Mouse (Mus musculus): ENCODE measurements around the gene Tiprl.

Gene Tiprl

GRCm38 (mm10) chr1:165174059-165174616 is 62.7 kb downstream of the Tiprl start:
- DNase-seq (ENCODE audit: low spot score): no peak

- DNase-seq (ENCODE audit: low spot score): no peak
Observed at GRCm38 (mm10) chr1:165171277-165171676, 65.5 kb downstream of the Tiprl start.

- DNase-seq (ENCODE audit: low spot score): no peak
Observed at GRCm38 (mm10) chr1:165170157-165170556, 66.6 kb downstream of the Tiprl start.

GRCm38 (mm10) chr1:165169462-165169861 is 67.3 kb downstream of the Tiprl start:
- DNase-seq (ENCODE audit: low spot score): no peak

GRCm38 (mm10) chr1:165164920-165165319 is 71.9 kb downstream of the Tiprl start:
- no peak for DNase-seq (ENCODE audit: low spot score)

All from left cerebral cortex, adult 11 months (tissue).